Mouse (Mus musculus) CD4-positive helper T cell, adult 2 months (primary cell): ENCODE data around the gene Smc6.

Source experiments
- DNase-seq: peaks from one replicate; pipeline ENCODE4 v3.0.0-alpha.2; 2012; ENCODE audit warnings: low read depth, missing footprints, low spot score

Smc6 gene

GRCm38 (mm10) chr12:11281584-11281983 is 15.9 kb downstream of the Smc6 start:
- peak; percentile 18 for DNase-seq

- DNase-seq, result no peak
Measured at GRCm38 (mm10) chr12:11286382-11286781, 20.7 kb downstream of the Smc6 start.

DNA sequence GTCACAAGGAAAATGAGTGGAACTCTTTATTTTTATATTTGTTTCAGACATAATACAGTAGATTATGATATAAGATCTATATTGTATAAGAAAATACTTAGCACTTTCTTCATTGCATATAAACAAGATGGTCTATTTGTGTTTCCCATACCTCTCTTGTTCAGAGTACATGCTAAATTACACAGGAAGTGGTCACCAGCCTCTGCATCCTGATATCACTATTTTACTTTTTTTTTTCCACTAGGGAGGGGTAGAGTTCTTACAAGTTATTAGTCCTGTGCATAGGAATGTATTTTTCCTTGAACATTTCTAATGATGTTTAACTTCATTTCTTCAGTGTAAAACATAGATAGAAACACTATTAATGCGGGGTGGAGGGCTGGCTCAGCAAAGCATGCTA is 35.2 kb downstream of the Smc6 start:
- DNase-seq, result peak; percentile 24

DNA sequence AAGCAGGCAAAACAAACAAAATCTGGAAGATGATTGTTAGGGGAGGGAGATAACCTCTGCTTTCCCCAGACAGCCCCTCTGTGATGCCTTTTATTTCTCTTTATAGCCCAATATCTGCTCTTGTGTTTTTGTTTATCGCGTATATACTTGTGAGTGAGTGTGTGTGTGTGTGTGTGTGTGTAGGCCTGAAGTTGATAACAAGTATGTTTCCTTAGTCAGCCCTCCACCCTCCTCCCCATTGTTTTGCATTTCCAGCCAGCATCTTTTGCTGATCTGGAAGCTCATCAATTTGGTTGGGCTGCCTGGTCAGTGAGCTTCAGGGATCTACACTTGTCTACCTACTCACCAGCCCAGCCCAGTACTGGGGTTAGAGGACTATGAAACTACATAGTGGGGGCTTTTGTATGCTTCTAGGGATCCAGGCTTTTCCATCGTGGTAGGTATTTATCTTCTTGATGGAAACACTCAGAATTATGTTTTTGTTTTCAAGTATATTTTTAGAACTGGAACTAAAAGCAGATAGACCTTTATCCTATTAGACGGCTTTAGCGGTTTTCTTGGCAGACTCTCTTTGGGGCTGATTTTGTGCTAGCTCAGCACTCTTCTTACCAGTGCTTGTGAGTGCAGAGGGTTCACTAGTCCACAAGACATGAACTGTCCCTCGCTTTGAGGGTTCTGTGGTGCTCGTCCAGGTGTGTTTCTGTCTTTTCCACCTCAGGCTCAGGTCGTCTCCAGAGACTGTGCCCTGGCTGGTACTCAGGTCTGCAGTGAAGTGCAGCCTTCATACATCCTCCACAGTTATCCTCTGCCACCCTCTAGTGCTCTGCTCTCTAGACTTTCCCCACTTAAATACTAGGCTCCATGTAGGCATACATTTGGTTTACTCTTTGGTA is 41.3 kb downstream of the Smc6 start:
- DNase-seq, result no peak

- no peak for DNase-seq
Measured at GRCm38 (mm10) chr12:11311106-11311505, 45.4 kb downstream of the Smc6 start.

- no peak for DNase-seq
Measured at GRCm38 (mm10) chr12:11313840-11314239, 48.2 kb downstream of the Smc6 start.

DNA sequence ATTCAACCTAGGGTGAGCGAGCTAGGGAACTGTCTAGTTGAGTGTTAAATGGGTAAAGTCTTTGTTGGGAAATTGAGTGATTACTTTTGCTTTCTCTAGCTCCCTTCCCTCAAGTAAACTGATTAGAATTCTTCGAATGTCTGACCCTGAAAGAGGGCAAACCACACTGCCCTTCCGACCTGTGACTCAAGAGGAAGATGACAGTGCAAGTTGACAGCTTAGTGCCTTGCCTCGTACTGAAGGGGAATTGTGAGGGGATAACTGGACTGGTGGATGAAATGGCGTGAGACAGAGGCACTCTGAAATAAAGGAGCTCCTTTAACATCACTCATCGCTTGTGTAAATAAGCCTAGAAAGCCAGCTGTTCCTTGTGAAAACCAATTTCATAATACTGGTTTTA is 52.0 kb downstream of the Smc6 start:
- no peak for DNase-seq

DNA sequence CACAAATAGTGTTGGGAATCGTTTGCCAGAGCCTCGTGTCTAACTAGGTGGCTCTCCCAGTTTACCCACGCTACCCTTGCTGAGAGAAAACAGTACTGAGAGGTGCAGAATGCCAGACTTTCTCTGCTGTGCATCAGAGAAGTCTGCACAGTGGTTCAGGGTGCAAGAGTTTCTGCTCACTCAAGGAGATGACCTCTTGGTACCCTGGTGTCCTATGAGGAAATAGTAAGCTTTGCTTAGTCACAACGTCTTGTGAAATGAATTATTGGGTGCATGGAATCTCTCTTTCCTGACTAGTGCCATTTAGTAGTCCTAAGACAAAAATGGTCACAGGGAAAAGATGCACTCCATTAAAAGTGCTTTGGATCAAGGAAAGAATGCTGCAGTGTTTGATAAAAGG is 58.8 kb downstream of the Smc6 start:
- no peak for DNase-seq

GRCm38 (mm10) chr12:11326483-11326882 is 60.8 kb downstream of the Smc6 start:
- no peak for DNase-seq

DNA sequence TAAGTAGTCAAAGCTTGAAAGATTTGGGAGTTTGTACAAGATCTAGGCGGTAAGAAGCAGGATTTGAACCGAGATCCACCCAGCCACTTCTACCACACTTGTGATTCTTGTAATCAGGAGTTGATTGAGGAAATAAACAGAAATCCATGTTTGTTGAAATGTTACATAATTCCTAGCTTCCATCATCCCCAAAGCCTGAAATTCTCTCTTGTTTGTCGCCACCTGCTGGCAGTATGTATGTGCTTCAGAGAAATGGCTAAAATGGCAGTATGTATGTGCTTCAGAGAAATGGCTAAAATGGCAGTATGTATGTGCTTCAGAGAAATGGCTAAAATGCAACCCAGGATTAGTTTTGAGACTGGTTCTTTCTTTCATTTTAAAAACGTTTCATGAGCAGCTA is 71.2 kb downstream of the Smc6 start:
- DNase-seq, result peak; percentile 32

DNA sequence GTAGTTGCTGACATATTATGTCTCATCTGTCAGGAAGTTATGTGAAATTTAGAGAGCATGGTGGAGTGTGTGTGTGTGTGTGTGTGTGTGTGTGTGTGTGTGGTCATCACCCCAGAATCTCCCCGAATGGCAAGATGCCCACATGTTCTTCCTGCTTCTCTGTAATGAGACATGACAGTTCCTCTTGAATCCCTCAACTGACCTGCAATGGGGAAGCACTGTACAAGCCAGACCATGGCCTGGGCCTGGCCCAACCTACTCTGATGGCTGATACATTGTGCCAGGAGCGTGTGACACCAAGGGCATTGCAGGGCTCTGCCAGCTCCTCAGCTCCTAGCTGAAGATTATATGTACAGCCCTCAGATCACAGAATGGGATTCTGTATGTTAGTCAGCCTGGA is 72.6 kb downstream of the Smc6 start:
- DNase-seq, result no peak

- no peak for DNase-seq
Measured at GRCm38 (mm10) chr12:11342020-11342600, 76.4 kb downstream of the Smc6 start.

GRCm38 (mm10) chr12:11345963-11346362 is 80.3 kb downstream of the Smc6 start:
- DNase-seq, result no peak

GRCm38 (mm10) chr12:11348423-11348822 is 82.7 kb downstream of the Smc6 start:
- DNase-seq, result no peak

DNA sequence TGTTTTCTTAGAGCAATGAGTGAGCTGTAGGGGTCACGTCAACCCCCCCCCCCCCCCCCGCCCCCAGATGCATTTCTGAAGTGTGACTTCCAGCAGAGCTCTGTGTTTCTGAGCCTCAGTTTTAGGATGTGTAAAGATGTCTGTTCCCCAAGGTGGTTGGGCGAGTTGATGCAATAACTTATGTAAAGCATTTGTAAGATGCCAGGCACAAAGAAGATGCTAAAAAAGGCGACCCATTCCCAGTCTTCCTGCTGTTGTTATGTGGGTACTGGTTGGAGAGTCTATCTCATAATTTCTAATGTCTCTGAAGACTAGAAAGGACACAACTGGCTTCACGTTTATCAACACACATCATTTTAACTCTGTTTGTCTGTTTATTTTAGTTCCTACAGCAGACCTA is 84.2 kb downstream of the Smc6 start:
- DNase-seq, result no peak

- DNase-seq, result peak; percentile 19
Measured at GRCm38 (mm10) chr12:11350895-11351294, 85.2 kb downstream of the Smc6 start.

GRCm38 (mm10) chr12:11362435-11362834 is 96.7 kb downstream of the Smc6 start:
- DNase-seq, result no peak

DNA sequence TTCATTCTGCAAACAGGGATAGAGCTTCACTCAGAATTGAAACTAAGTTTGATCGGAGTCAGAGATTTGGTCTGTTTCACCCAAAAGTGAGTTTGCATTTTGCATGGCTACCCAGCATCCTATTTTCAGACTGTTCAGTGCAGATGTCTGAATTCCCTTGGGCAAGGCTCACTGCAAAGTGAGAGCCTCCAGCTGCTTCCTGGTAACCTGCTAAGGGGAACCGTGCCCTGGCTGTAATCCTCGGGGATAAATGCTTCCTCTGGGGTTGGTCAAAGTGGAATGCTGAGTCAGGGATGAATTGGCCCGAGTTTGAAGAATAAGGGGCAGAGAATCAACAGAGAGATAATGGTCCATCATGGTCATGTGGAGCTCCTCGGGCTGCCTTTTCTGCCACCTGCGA is 99.2 kb downstream of the Smc6 start:
- DNase-seq, result no peak

GRCm38 (mm10) chr12:11367099-11367765 is 101.5 kb downstream of the Smc6 start:
- DNase-seq, result no peak
